Mouse (Mus musculus): Measurements from ENCODE around the gene Mtx2.

Gene Mtx2

GRCm38 (mm10) chr2:74925968-74926814 lies 100.6 kb downstream of the Mtx2 start:
- DNase-seq, result no peak

Data from kidney, postnatal 10 days (tissue).